Mouse (Mus musculus) MEL (cell line): Measurements from ENCODE around the gene Tmem205.
A peak's percentile ranks its signal among the peaks of the same experiment; 100 is the strongest.

Experiments
- CHD2 ChIP-seq: IDR thresholded peaks from 2 replicates; pipeline ENCODE4 v1.6.1; 2011; ENCODE audit warnings: low read length, improper control_type of control experiment
- CTCF ChIP-seq, 3 experiments: IDR thresholded peaks in 2 of 3; conservative IDR thresholded peaks in 1 of 3; 2 replicates each; pipeline ENCODE4 v1.5.1; 2011 to 2012; ENCODE audit warnings: low read length in 3 of 3, low read depth in 2 of 3, mild to moderate bottlenecking in 2 of 3, improper control_type of control experiment in 1 of 3, inconsistent platforms in 1 of 3, mixed read lengths in 1 of 3, moderate library complexity in 1 of 3; ENCODE audit not compliant: control insufficient read depth in 1 of 3, insufficient read depth in 1 of 3, poor library complexity in 1 of 3, severe bottlenecking in 1 of 3
- E2F4 ChIP-seq: IDR thresholded peaks from 2 replicates; pipeline ENCODE4 v1.6.1; 2011; ENCODE audit warnings: low read depth, low read length, improper control_type of control experiment, borderline replicate concordance
- EP300 ChIP-seq, 2 experiments: IDR thresholded peaks; 2 replicates each; pipeline ENCODE4 v1.6.1; 2011; ENCODE audit warnings: improper control_type of control experiment in 2 of 2, low read length in 2 of 2, low read depth in 1 of 2, mild to moderate bottlenecking in 1 of 2
- HCFC1 ChIP-seq: IDR thresholded peaks from 2 replicates; pipeline ENCODE4 v1.6.1; 2012; ENCODE audit warnings: low read depth, mild to moderate bottlenecking, inconsistent platforms, low read length, improper control_type of control experiment, moderate library complexity
- MAX ChIP-seq: IDR thresholded peaks from 2 replicates; pipeline ENCODE4 v1.6.1; 2011; ENCODE audit warnings: low read length, improper control_type of control experiment
- MYC ChIP-seq: IDR thresholded peaks from 2 replicates; pipeline ENCODE4 v1.6.1; 2011; ENCODE audit warnings: low read depth, mild to moderate bottlenecking, low read length, improper control_type of control experiment, moderate library complexity
- POLR2A ChIP-seq, 2 experiments: IDR thresholded peaks; 2 replicates each; pipeline ENCODE4 v1.6.1; 2011 to 2012; ENCODE audit warnings: low read length in 2 of 2, mild to moderate bottlenecking in 2 of 2, control low read depth in 1 of 2, improper control_type of control experiment in 1 of 2, low read depth in 1 of 2, moderate library complexity in 1 of 2; ENCODE audit not compliant: control insufficient read depth in 1 of 2, insufficient read depth in 1 of 2, poor library complexity in 1 of 2
- RAD21 ChIP-seq: IDR thresholded peaks from 2 replicates; pipeline ENCODE4 v1.6.1; 2011; ENCODE audit warnings: mild to moderate bottlenecking, low read depth, low read length, improper control_type of control experiment

DNA sequence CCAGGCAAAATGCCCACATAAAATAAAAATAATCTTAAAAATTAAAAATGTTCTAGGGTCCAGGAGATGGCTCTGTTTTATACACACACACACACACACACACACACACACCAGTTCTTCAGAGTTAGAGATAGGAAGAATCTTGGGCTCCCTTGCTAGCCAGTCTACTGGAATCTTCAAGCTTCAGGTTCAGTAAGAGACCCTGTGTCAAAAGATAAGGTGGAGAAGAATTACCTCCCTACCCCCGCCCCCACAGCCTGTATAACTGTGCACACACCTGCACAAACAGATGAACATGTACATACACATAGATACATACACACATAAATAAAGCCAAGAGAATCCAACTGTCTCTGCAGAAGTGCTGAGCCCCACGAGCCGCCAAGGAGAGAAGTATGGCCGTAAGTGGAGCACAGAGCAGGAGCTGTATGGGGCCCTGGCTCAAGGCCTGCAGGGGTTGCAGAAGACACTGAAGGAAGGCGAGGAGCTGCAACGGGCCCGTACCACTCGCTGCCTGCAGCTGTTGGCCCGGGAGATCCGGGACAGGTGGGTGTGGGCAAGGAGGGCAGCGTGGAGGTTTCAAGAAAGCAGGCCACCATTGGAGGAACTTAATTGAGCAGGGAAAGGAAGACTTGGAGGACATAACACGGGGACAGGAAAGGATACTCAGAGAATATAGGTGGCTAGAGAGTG is 5.2 kb upstream of the Tmem205 start:
- TF ChIP-seq EP300 (IDR thresholded peaks at IDR 0.05; ENCODE audit: low read depth in 1 of 2, low read length in 2 of 2) (peak; percentile 31 to 78; a peak in 3 of 4 replicates), HCFC1 (no peak), POLR2A (IDR thresholded peaks at IDR 0.05; ENCODE audit: control insufficient read depth in 1 of 2, insufficient read depth in 1 of 2, low read depth in 1 of 2, low read length in 2 of 2, poor library complexity in 1 of 2) (no peak), MAX (no peak), E2F4 (no peak), CTCF (IDR thresholded peaks at IDR 0.05 in 2 of 3, conservative IDR thresholded peaks at IDR 0.05 in 1 of 3; ENCODE audit: control insufficient read depth in 1 of 3, insufficient read depth in 1 of 3, low read depth in 2 of 3, low read length in 3 of 3, poor library complexity in 1 of 3, severe bottlenecking in 1 of 3) (no peak), MYC (no peak), CHD2 (no peak), RAD21 (no peak)
